Mouse (Mus musculus) Muller cell, postnatal 12 days (primary cell): ENCODE measurements around the gene Tm6sf2.
"Not testable (repeated sequence)": the region's sequence is repeated elsewhere in the genome, so short reads cannot be mapped to it uniquely, and the experiment has no call there.

Experiments
- DNase-seq: peaks from one replicate; pipeline ENCODE4 v3.0.0-alpha.2; 2015; ENCODE audit errors: inconsistent ontology term

Tm6sf2 gene

GRCm38 (mm10) chr8:70072441-70073069, at the start of gene Tm6sf2:
Gene Tm6sf2, plus strand, starts transcription at chr8:70072924.
- DNase-seq = no peak

- peak; percentile 41 for DNase-seq
Measured at GRCm38 (mm10) chr8:70023596-70023995, 49.1 kb upstream of the Tm6sf2 start.

- no peak for DNase-seq
Measured at GRCm38 (mm10) chr8:70026151-70026550, 46.6 kb upstream of the Tm6sf2 start.

- no peak for DNase-seq
Measured at GRCm38 (mm10) chr8:70030255-70030654, 42.5 kb upstream of the Tm6sf2 start.

- DNase-seq = no peak
Measured at GRCm38 (mm10) chr8:70037994-70038393, 34.7 kb upstream of the Tm6sf2 start.

GRCm38 (mm10) chr8:70041885-70042546, 30.7 kb upstream of the Tm6sf2 start:
- no peak for DNase-seq

- peak; percentile 99 for DNase-seq
Measured at GRCm38 (mm10) chr8:70042583-70043455, 29.9 kb upstream of the Tm6sf2 start, which contains the start of the genes Mau2 and Sugp1. Gene Mau2, minus strand, starts transcription at chr8:70042734. Gene Sugp1, plus strand, starts transcription at chr8:70042813.

- no peak for DNase-seq
Measured at GRCm38 (mm10) chr8:70043996-70044395, 28.7 kb upstream of the Tm6sf2 start.

GRCm38 (mm10) chr8:70049662-70050061, 23.1 kb upstream of the Tm6sf2 start:
- no peak for DNase-seq

GRCm38 (mm10) chr8:70050434-70050833, 22.3 kb upstream of the Tm6sf2 start:
- not testable (repeated sequence) for DNase-seq

- DNase-seq = no peak
Measured at GRCm38 (mm10) chr8:70057721-70058120, 15.0 kb upstream of the Tm6sf2 start.

GRCm38 (mm10) chr8:70071836-70072440, 786 bp upstream of the Tm6sf2 start:
- DNase-seq = no peak

GRCm38 (mm10) chr8:70073120-70073519, 396 bp downstream of the Tm6sf2 start:
- no peak for DNase-seq

GRCm38 (mm10) chr8:70073682-70074081, 958 bp downstream of the Tm6sf2 start:
- DNase-seq = no peak

GRCm38 (mm10) chr8:70081976-70082375, 9.3 kb downstream of the Tm6sf2 start:
- DNase-seq = no peak

GRCm38 (mm10) chr8:70083285-70083684, 10.6 kb downstream of the Tm6sf2 start, which contains the start of gene Hapln4:
Gene Hapln4, plus strand, starts transcription at chr8:70083457.
- DNase-seq = peak; percentile 63

GRCm38 (mm10) chr8:70084191-70085065, 11.7 kb downstream of the Tm6sf2 start:
- DNase-seq = peak; percentile 44

- DNase-seq = no peak
Measured at GRCm38 (mm10) chr8:70086151-70086550, 13.4 kb downstream of the Tm6sf2 start.

GRCm38 (mm10) chr8:70087237-70087636, 14.5 kb downstream of the Tm6sf2 start:
- DNase-seq = no peak

GRCm38 (mm10) chr8:70087836-70088650, 15.3 kb downstream of the Tm6sf2 start:
- peak; percentile 58 for DNase-seq
